Mouse (Mus musculus) frontal cortex, adult (tissue): ENCODE results near the gene Elovl5.
A peak's percentile ranks its signal among the peaks of the same experiment; 100 is the strongest.

Experiments used
- ATAC-seq: cut with Nextera tagmentation; 2 replicates; pipeline ENCODE4 v1.9.2; 2017; ENCODE audit warnings: mild to moderate bottlenecking, moderate library complexity, mixed read lengths; ENCODE audit not compliant: low TSS enrichment

The Elovl5 gene

DNA sequence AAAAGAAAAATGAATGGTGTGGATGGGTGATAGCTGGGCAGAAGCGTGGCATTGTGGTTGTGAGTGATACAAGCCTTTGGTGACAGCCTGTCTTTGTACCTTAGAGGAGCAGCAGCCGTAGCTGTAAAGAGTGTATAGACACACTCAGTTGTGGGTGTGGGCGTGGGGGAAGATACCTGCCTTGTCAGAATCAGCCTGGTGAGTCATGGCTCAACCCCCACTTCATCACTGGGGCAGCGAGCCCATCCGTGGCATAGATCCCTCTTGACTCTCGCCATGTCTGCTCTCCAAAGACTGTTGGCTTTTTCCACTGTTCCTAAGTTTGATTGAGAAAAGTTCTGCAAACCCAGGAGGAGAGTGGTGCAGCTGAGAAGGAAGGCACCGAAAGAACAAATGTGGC is 37.3 kb downstream of the Elovl5 start:
- ATAC-seq: peak; percentile 78

- ATAC-seq: no peak
These were observed 37.8 kb downstream of the Elovl5 start for GRCm38 (mm10) chr9:77954981-77955380.

- ATAC-seq: no peak
These were observed 38.3 kb downstream of the Elovl5 start for GRCm38 (mm10) chr9:77955511-77955910.

GRCm38 (mm10) chr9:77955964-77956363 is 38.8 kb downstream of the Elovl5 start:
- no peak for ATAC-seq

- no peak for ATAC-seq
These were observed 41.2 kb downstream of the Elovl5 start for GRCm38 (mm10) chr9:77958327-77958726.

GRCm38 (mm10) chr9:77959759-77960158 is 42.6 kb downstream of the Elovl5 start:
- no peak for ATAC-seq

- ATAC-seq: no peak
These were observed 44.2 kb downstream of the Elovl5 start for GRCm38 (mm10) chr9:77961350-77961749.

DNA sequence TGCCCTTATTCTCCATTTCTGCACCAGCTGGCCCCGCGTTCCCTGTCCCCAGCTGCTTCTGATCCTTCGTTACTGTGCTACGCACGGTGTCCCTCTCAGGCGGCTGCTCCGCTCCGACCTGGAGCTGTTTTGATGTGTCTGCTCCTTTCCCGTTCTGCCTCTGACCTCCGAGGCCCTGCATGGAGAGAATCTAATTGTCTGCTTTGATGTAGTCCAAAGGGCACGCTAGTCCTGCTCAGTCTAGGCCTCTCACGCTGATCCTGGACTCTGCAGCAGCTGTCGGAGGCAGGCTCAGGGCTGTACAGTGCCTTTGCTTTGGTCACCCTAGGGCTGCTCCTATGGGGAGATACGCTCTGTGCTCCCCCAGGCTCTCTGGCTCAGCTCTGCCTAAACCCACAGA is 46.9 kb downstream of the Elovl5 start:
- no peak for ATAC-seq

DNA sequence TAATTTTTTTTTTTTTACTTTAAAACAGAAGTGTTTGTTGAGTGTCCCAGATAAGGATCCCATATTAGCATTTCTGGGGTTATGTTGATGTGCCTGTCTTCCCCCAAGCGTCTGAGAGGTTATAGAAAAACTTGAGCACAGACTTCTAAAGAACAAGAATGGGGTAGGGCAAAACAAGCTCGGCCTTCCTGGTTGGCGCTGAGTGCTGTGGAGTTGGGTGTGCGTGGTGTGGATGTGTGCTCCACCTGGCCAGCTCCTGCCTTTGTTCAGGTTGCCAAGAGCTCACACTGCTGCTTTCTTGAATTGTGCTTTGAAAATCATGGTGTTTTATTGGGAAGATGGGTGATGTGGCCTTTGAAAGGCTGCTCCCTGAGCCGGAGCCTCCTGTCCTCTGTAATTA is 48.1 kb downstream of the Elovl5 start:
- ATAC-seq: no peak

DNA sequence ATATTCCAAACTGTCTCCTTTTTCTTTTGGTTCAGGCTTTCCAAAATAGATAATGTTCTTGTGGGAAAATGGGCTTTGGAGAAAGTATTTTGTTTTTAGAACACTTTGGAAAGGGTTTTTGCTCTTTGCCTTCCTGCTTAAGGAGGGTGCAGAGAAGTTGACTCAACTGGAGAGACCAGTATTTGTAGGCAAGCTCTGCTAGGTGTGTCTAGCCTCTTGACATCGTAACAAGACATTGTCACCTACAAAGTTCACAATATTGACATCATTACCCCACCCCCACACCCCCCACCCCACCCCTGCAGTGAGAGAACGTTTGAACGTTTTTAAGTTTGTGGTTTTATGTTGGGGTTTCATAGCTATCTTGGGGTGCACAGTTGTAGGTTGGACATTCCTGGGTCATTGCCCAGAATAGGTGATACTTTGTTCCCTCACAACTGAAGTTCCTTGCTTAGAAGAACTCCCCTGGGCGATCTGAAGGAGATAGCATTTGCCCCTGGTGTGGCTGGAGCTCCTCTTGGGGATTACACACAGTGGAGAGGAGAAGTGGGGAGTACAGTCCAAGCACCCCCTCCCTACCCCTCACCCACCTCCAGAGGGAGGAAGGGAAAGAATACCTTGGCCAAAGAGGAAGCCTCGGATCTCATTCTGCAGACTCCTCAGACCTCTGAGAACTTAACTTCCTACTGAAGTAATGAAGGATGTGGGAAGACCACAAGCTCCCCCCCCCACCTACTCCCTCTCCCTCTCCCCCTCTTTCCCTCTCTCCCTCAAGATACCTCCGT is 48.8 kb downstream of the Elovl5 start:
- no peak for ATAC-seq

DNA sequence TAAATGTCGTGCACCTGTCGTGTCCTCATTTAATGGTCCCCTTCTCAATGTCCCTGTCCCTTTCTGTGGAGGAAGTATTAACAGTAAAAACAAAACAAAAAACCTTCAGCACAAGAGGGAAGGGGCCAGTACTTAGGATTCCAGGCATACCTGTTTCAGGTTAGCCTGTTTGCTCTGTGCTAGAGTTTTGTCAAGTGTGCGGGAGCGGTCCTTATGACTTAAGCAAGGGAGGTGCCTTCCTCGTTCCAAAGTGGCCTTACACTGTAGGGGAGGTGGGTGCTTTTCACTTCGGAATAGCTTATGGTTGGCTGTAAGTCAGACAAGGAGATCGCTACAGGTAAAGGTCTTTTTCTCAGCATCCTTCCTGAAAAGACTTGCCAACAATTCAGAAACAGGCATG is 49.7 kb downstream of the Elovl5 start:
- no peak for ATAC-seq

GRCm38 (mm10) chr9:77967584-77968163 is 50.5 kb downstream of the Elovl5 start:
- ATAC-seq: peak; percentile 89

DNA sequence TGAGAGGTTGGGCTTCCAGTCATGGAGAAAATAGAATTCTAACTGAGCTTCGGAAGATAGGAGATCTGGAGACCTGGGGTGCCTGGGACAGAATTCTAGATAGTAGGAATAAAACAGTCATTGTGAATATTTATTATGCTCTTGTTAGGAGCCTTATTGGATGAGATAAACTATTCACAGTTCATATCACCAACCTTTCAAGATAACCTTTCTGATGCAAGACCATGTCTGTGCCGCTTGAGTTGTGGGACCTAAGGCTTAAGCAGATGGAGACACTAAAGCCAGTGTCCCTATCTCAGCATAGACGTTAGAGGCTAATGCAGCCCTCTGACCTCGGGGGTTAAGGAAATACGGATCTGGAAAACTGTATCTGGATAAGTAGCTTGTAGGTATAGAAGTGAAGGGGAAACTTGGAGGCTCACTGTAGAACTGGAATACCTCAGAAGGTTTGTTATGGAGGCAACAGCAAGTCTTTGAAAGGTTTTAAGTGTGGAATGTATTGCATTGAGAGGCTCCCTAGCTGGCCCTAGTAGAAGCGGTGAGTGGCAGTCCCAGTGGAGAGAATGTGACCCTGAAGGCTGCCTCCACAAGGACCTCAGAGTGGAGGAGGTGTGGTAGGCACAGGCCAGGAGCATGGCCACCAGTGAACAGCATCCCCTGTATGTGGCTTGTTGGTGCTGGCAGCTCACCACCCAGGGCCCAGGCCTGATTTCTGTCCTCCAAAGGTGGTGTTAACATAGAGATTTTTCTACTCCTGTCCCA is 52.2 kb downstream of the Elovl5 start:
- ATAC-seq: no peak

GRCm38 (mm10) chr9:77979000-77979399 is 61.8 kb downstream of the Elovl5 start:
- ATAC-seq: no peak

- no peak for ATAC-seq
These were observed 65.5 kb downstream of the Elovl5 start for GRCm38 (mm10) chr9:77982616-77983015.

DNA sequence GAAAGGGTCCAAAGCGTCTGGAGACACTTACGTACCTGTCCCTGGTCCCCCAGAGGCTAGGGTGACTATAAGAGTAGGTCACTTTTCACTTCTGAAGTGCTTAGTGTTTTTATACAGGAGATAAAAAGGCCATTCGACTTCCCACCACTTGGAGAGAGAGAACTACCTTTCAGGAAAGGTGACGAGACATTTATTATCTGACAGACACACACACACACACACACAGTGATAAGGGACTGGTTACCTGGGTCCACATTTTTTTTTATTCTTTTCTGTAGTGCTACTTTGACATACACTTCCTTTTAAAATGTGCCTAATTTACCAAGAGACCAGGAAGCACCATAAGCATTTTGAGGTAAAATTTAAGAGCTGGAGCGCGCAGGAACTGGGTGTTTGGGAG is 66.4 kb downstream of the Elovl5 start:
- ATAC-seq: no peak

- no peak for ATAC-seq
These were observed 69.1 kb downstream of the Elovl5 start for GRCm38 (mm10) chr9:77986153-77986795.

DNA sequence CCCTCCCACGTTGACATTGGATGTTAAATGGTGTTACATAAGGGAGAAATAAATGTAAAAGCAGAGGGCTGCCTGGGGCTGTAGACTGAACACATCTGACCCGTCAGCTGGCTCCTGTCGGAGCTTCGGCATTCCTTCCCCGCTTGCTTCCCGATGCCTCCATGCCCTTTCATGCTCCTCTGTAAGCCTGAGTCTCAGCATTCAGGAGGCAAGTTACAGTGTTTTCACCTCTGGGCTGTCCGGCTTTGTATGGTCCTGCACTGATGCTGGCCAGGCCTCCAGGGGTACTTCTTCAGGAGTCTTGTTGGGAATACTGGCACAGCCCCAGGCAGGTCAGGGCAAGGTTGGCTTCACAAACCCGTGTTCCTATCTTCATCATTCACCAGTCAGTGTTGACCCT is 72.5 kb downstream of the Elovl5 start:
- ATAC-seq: no peak

DNA sequence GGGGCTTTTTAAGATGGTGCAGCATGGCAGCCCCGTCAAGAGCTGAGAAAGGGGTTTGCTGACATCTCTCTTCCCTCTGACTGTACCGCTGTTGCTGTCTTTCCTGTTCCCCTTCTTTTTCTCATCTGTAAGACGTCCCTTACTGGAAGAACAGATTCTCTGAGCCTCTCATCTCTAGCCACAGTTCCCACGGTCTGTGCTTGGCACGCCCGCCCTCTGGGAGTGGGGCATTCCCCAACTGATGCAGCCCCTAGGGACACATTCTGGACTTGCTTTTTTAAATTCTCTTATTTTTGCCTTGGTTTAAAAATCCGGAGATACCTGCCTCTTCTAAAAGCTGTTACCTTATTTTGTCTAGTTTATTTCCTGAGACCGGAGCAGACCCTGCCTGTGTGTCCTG is 73.1 kb downstream of the Elovl5 start:
- ATAC-seq: no peak

- ATAC-seq: peak; percentile 97
These were observed 74.5 kb downstream of the Elovl5 start for GRCm38 (mm10) chr9:77991650-77992049.

DNA sequence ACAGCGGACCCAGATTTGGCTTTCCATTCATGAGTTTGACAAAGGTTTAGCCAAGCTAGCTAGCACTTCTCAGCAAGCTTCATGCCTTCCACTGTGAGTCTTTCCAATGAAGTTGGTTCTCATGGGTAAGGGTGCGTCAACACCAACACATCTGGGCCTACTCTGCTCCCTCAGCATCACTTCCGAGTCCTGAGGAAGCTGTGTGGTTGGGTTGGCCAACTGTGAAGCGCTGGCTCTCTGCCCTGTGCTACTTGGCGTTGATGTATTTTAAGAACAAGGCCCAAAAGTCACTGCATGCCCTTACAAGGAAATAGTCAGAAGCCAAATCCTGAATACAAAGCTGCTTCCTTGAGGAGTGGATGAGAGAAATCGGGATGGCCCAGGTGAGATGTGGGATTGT is 75.1 kb downstream of the Elovl5 start:
- no peak for ATAC-seq

DNA sequence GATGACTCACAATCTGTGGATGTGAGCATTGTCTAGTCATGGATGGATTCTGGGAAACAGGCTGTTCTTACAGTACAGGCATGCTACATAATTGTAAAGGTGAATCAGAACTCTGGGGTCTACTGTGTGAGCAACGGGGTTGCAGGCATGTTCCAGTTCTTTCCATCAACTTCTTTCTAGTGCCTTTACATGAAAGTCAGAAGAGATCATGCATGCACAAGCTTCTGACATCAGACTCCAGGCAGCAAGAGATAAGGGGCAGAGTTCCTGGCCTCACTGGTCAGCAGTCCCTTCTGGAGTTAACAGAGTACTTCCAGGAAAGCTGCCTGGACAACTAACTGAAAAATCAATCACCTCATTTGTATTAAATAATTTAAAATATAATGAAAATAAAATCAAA is 75.9 kb downstream of the Elovl5 start:
- ATAC-seq: no peak
